In the genomic region with DNA sequence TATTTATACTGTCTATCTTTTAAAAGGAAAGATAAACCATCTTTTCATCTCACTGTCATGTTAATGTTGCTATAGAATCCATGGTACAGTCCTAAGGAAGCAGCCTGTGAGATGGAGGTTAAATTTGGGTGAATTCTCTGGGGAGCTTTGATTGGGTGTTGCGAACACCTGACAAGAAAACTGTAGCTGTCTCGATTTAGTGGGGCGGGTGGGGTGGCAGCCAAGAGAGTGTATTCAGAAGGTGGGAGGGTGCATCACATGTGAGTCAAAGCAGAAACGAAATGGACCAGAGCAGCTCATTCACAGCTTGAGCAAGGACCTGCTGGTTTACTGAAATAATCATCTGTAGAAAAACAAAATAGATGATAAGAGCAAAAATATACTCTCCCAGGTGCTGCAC, we compare ENCODE assay signal across 19 mouse cellular contexts. TPM values are rescaled to one million over a fixed set of nuclear protein-coding genes. Genes with fewer than 3 reads are reported as not detected.
DNase-seq lines count a peak whose midpoint lies in the region.
"Had no signal": no experiment of that assay in that cellular context is flagged by ENCODE, and none has a peak within 500 bp of the region (broad histone marks: within the 10 kb centered on the region; RNA-seq: fewer than 3 reads in every experiment).

No protein-coding gene starts in this region.

- DNase-seq in frontal cortex, adult 2 months (ENCODE audit: extremely low spot score in 1 of 2, low spot score in 1 of 2): peak; percentile 35 to 60
- DNase-seq in frontal cortex, postnatal 10 days (ENCODE audit: low spot score in 2 of 2): no peak
- DNase-seq in left cerebral cortex, postnatal 25 days (ENCODE audit: low spot score in 2 of 2): peak; percentile 16 to 79
- DNase-seq in left cerebral cortex, adult 11 months (ENCODE audit: low spot score): no peak
- peak; percentile 18 to 42 for DNase-seq in left cerebral cortex, postnatal 36 days (ENCODE audit: low spot score in 2 of 2)
- no peak for DNase-seq in thymus, postnatal 0 days (ENCODE audit: low spot score)
- no peak for DNase-seq in kidney, adult 11 months
- DNase-seq: adrenal gland, adult 2 months; cerebellum, adult 18-20 months; embryo, embryonic 11 days; gastrocnemius, postnatal 10 days; heart, adult 11 months; kidney, adult 9 months; kidney, postnatal 36 days; layer of hippocampus, postnatal 36 days; liver, postnatal 0 days; retina, postnatal 1 day; thymus, adult 18-20 months had no signal

- intact Hi-C loops in left cerebral cortex, postnatal 25 days (cut with DNase I): loop anchor here (2.0 to 5.0 kb wide), 3 partner anchors 68 to 336 kb away; no protein-coding TSS in a partner anchor
- intact Hi-C loops in left cerebral cortex, postnatal 36 days (cut with DNase I): no loop called here

RNA-seq across cellular contexts. Expression of a gene that starts 57.4 kb away (rescaled TPM):
- polyA plus RNA-seq in frontal cortex, adult 2 months (2012; rRNA removed): 1.2 and 1.3 TPM in 2 replicates
- total RNA-seq in left cerebral cortex, postnatal 25 days (2021): 1 to 10 TPM; 1.2 to 1.3 TPM
- total RNA-seq in left cerebral cortex, postnatal 36 days (2021): 1 to 10 TPM in 1 of 2 experiments, under 1 TPM in 1; 0.72 to 1.2 TPM
- polyA plus RNA-seq in thymus, postnatal 0 days (2015; fragmentation: Nextera tagmentation; extraction: Ambion mirVana): 1.4 TPM in 2 replicates
- total RNA-seq: MEL had no signal

Comparison
In these comparisons a context has a peak if more than half of its experiments do, and no peak if none do; other contexts are left out.
1. DNase-seq: peak in frontal cortex, adult 2 months (2 of 2), left cerebral cortex, postnatal 25 days (2 of 2) and left cerebral cortex, postnatal 36 days (2 of 2); none in frontal cortex, postnatal 10 days (0 of 2), left cerebral cortex, adult 11 months (single experiment), thymus, postnatal 0 days (single experiment) and kidney, adult 11 months (single experiment).